Mouse (Mus musculus) 3T3-L1 (cell line): Measurements from ENCODE around the gene Arhgef15.
"Not testable (repeated sequence)": the region's sequence is repeated elsewhere in the genome, so short reads cannot be mapped to it uniquely, and the experiment has no call there.

ENCODE experiments used
- DNase-seq: peaks from one replicate; pipeline ENCODE4 v3.0.0-alpha.2; 2015; ENCODE audit warnings: low read depth, low spot score

Arhgef15 gene

GRCm38 (mm10) chr11:68957308-68957707, at the start of gene Arhgef15:
Gene Arhgef15 (minus strand): TSS chr11:68957480.
- no peak for DNase-seq

DNA sequence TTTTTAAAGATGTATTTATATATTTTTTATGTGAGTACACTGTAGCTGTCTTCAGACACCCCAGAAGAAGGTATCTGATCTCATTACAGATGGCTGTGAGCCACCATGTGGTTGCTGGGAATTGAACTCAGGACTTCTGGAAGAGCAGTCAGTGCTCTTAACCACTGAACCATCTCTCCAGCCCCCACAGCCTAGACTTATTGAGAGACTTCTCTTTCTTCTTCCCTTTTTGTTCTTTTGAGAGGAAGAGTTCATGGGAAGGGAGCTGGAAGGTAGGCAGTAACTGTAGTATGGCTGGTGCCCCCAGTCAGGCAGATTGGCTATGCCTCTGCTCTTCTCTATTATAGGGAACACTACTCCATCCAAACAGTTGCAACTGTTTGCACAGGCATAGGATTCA, 49.3 kb upstream of the Arhgef15 start:
- DNase-seq, result not testable (repeated sequence)

DNA sequence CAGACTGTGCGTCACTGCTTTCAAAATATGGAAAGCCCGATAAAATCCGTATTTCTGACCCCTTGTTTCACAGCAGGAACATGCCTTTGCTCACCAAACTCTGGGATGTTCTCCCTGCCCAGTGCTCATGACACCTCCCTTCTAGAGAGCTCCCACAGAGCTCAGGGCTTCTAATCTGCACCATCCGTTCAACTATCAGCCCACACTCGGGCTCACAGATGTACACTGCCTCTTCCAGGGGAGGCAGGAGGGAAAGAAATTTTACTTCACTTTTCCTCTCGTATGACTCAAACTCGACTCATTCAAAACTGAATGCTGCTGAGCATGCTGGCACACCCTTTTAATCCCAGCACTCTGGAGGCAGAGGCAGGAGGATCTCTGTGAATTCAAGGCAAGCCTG, 47.9 kb upstream of the Arhgef15 start:
- no peak for DNase-seq

DNA sequence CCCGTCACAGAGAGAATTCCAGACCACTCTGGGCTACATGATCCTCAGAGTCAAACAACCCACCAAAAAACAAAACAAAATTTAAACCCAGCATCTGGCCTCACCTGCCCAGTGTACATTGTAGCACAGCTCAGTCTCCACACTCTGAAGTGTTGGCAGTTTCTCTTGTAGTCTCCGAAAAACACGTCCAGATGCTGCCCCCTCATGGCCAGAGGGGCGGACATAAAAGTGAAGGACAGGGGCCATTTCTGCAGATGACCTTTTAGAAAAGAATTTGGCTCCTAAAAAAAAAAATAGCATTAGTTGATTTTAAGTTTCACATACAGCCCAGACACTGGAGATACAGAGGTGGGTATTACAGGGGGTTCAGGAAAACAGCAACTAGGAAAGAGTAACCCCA, 46.3 kb upstream of the Arhgef15 start:
- DNase-seq, result peak; percentile 28

DNA sequence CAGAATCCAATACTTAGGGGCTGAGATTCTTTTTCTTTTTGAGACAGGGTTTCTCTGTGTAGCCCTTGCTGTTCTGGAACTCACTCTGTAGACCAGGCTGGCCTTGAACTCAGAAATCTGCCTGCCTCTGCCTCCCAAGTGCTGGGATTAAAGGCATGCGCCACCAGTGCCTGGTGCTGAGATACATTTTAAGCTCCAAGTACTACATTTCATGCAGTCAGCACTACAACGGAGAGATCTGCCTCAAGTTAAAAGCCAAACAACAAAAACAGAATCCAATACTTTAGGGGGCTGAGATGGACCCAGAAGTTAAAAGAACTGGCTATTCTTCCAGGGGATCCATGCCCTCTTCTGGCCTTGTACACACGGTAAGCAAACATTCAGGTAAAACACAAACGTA, 45.5 kb upstream of the Arhgef15 start:
- not testable (repeated sequence) for DNase-seq

- no peak for DNase-seq
These were observed 39.8 kb upstream of the Arhgef15 start for GRCm38 (mm10) chr11:68997080-68997479.

GRCm38 (mm10) chr11:68994377-68994776, 37.1 kb upstream of the Arhgef15 start:
- peak; percentile 46 for DNase-seq

- DNase-seq, result no peak
These were observed 35.8 kb upstream of the Arhgef15 start for GRCm38 (mm10) chr11:68993122-68993521.

DNA sequence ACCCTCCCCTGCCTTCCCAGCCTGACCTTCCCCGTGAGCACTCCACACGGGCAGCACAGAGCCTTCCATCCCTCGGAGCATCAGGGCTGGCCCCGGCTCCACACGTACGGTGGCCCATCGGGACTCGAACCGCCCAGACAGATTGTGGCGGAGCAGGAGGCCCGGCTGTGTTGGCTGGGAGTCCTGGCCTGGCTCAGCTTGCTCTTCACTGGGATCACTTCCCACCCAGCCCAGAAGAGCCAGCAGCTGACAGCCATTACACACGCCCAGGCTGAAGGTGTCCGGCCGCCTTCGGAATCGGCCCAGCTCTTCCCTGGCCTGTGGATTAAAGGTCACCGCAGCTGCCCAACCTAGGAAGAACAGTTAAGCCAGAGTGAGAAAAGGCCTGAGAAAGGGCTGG, 31.1 kb upstream of the Arhgef15 start:
- no peak for DNase-seq

GRCm38 (mm10) chr11:68987365-68987882, 30.1 kb upstream of the Arhgef15 start:
- no peak for DNase-seq

- peak; percentile 87 for DNase-seq
These were observed 25.5 kb upstream of the Arhgef15 start for GRCm38 (mm10) chr11:68982639-68983369.

- DNase-seq, result no peak
These were observed 23.6 kb upstream of the Arhgef15 start for GRCm38 (mm10) chr11:68980919-68981318.

DNA sequence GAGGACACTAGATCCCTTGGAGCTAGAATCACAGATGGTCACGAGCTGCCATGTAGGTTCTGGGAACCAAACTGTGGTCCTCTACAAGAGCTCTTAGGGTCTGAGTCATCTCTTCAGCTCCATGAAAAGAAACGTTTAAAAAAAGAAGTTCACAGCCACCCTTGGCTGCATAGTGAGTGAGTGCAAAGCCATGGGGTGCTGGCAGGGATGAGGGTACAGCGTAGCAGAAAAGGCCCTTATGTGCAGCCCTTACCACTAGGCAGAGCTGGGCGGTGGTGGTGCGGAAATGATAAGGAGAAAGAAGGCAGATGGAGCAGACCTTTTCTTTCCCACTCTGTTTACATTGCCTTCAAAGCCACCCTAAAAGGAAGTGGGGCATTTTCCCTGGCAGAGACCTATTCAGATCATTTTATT, 22.0 kb upstream of the Arhgef15 start:
- DNase-seq, result no peak

- no peak for DNase-seq
These were observed 18.3 kb upstream of the Arhgef15 start for GRCm38 (mm10) chr11:68975601-68976000.

- DNase-seq, result no peak
These were observed 17.8 kb upstream of the Arhgef15 start, which contains the start of gene Rangrf for GRCm38 (mm10) chr11:68975085-68975484. Gene Rangrf (minus strand): TSS chr11:68975185.

DNA sequence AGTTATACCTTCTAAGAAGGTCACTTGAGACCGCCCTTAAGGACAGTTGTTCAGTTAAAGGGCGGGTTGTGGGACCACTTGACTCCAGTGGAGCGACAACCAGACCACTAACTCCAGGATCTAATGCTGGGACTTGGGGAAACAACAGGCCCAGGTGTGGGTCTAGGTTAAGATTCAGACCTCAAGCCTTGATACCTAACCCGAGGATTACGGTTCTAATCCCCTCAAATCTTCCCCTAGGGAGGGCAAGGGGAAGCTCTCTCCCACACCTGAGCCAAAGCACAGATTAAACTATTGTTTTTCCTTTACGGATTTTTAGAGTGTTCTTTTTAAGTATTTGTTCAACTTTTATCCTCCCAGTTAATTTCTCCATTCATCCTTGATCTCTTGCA, 16.8 kb upstream of the Arhgef15 start:
- no peak for DNase-seq

GRCm38 (mm10) chr11:68973250-68974058, 16.2 kb upstream of the Arhgef15 start:
- DNase-seq, result peak; percentile 89

DNA sequence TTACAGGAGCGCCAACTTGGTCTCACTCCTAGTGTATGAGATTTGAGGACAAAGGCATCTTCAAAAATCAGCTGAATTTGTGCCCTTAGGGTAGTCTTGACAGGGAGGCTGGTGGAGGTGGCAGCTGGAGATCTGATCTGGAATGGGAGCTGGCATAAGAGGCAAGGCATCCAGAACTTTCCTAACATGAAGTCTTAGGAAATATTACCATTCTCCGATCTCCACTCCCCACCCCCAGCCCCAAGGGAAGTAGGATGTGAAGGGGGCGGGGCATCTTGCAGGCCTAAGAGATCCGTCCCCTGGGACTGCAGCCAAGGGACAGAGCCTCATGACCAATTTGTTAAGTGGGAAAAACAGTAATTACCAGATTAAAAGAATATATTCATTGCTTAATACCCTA, 13.0 kb upstream of the Arhgef15 start:
- DNase-seq, result no peak

GRCm38 (mm10) chr11:68968752-68969151, 11.5 kb upstream of the Arhgef15 start:
- DNase-seq, result no peak

- DNase-seq, result peak; percentile 92
These were observed 10.3 kb upstream of the Arhgef15 start, which contains the start of gene Slc25a35 for GRCm38 (mm10) chr11:68967337-68968282. Gene Slc25a35 (plus strand): TSS chr11:68968131.

DNA sequence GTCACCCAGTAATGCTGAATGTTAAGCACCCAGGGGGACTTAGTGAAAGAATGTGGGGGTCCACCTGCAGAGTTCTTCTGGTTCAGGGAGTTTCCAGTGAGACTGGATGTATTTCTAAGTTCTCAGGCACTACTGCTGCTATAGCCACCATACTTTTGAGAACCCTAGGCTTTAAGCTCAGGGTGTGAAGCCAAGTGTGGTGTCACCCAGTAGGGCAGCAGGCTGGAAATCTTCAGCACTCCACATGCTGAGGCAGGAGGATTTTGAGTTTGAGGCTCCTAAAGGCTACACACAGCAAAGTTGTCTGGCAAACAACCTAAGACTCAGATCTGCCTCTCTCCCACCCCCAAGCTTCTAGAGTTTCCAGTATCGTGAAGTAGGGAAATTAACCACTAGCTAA, 9.3 kb upstream of the Arhgef15 start:
- DNase-seq, result no peak
